Mouse (Mus musculus) limb, embryonic 14.5 days (tissue): ENCODE measurements around the gene Cutc. TPM values are rescaled to one million over a fixed set of nuclear protein-coding genes. Genes with fewer than 3 reads are reported as not detected.

Experiments
- ATAC-seq: fragments of 200-750 bp; cut with Nextera tagmentation; 2 replicates; pipeline ENCODE4 v1.8.0; 2017; ENCODE audit warnings: low read depth, moderate number of reproducible peaks, moderate TSS enrichment; ENCODE audit not compliant: low FRiP score
- DNase-seq: peaks from one replicate; pipeline ENCODE4 v3.0.0-alpha.2; 2015; ENCODE audit warnings: low spot score
- H3K27ac ChIP-seq: fragments of 300-500 bp; sonication (generic); replicated peaks from 2 replicates; pipeline ENCODE4 v1.5.1; 2014; ENCODE audit warnings: low read depth, mild to moderate bottlenecking, low read length, moderate library complexity, mixed read lengths
- H3K27me3 ChIP-seq: fragments of 300-500 bp; sonication (generic); 2 replicates; pipeline ENCODE4 v1.6.1; 2014; ENCODE audit warnings: low read length, mixed read lengths; ENCODE audit not compliant: control insufficient read depth, insufficient read depth
- H3K36me3 ChIP-seq: fragments of 300-500 bp; sonication (generic); 2 replicates; pipeline ENCODE4 v1.6.1; 2014; ENCODE audit warnings: mild to moderate bottlenecking, low read length, moderate library complexity, mixed read lengths; ENCODE audit not compliant: control insufficient read depth, insufficient read depth
- H3K4me1 ChIP-seq: fragments of 300-500 bp; sonication (generic); 2 replicates; pipeline ENCODE4 v1.6.1; 2014; ENCODE audit warnings: antibody characterized with exemption, low read length, mixed read lengths; ENCODE audit not compliant: control insufficient read depth, insufficient read depth
- H3K4me2 ChIP-seq: fragments of 300-500 bp; sonication (generic); replicated peaks from 2 replicates; pipeline ENCODE4 v1.6.1; 2014; ENCODE audit warnings: low read depth, mild to moderate bottlenecking, low read length, moderate library complexity; ENCODE audit not compliant: severe bottlenecking
- H3K4me3 ChIP-seq: fragments of 300-500 bp; sonication (generic); replicated peaks from 2 replicates; pipeline ENCODE4 v1.5.1; 2014; ENCODE audit warnings: low read length
- H3K9ac ChIP-seq: fragments of 300-500 bp; sonication (generic); 2 replicates; pipeline ENCODE4 v1.6.1; 2014; ENCODE audit warnings: mild to moderate bottlenecking, low read depth, low read length, moderate library complexity; ENCODE audit not compliant: severe bottlenecking
- H3K9me3 ChIP-seq: fragments of 300-500 bp; sonication (generic); 2 replicates; pipeline ENCODE4 v1.6.1; 2016; ENCODE audit warnings: low read length; ENCODE audit not compliant: control insufficient read depth
- POLR2A ChIP-seq: fragments of 200-500 bp; IDR thresholded peaks from 2 replicates; pipeline ENCODE4 v1.8.0; 2012; ENCODE audit warnings: inconsistent platforms, mild to moderate bottlenecking, moderate library complexity, borderline replicate concordance; ENCODE audit not compliant: insufficient read depth, insufficient read length; ENCODE audit errors: extremely low read depth
- WGBS: fragments of 180-500 bp; shearing (Covaris S2); extraction: QIAGEN DNeasy Blood & Tissue Kit; methylation state at CpG from one replicate; pipeline ENCODE4 v1.1.7; 2014; 5-methylcytosine and 5-hydroxymethylcytosine counted together
- polyA plus RNA-seq, 2 experiments: library from polyadenylated mRNA; depleted of rRNA in 1 of 2; stranded (reverse) in 1 of 2; unstranded in 1 of 2; fragments of >200 nt; fragmentation: Nextera tagmentation in 1 of 2; extraction: Ambion mirVana in 1 of 2; gene quantifications; 2 replicates each; pipeline versions ENCODE4 v1.2.1 to v1.2.3; 2012 to 2014

Gene Cutc
- polyA plus RNA-seq, 2 experiments = 8.2 to 13.0 TPM

DNA sequence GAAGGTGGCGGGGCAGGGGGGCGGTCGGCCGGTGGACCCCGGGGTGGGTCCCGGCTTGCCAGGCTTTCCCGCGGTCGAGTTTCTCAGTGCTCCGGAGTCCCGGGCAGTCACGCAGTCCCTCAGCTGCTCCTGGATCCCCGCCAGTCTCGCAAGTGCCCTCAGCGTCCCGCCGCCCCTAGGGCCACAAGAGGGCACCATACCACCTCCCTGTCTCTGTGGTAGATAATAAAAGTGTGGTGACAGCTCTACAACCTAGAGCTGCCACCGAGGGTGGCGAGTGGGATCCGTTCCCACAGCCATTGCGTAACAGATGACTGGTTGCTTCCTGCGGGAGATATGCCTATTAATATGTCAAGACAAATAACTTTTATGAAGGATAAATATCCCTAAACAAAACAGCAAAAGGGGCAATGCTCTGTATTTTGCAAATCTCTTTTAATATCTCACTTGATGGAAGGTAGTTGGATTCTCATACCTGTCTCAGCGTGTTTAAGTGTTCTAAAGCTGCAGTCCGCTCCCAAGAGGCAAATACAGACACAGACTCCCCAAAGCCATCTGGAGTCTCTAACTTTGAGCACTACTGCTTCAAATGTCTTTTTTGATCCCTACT is 535 bp downstream of the Cutc start:
- 0 out of 2 replicates have a peak, but pooled peaks cover 3% of the 10 kb centered on the region for H3K4me1 ChIP-seq

DNA sequence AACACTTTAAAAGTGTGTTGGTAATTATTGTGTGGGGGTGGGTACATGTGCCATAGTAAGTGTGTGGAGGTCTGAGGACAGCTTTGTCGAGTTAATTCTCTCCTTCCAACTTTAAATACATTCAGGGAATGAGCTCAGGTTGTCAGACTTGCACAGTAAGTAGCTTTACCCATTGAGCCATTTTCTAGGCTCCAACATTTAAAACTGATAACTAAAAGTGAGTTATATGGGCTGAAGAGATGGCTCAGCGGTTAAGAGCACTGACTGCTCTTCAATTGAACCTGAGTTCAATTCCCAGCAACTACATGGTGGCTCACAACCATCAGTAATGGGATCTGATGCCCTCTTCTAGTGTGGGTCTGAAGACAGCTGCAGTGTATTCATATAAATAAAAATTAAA is 1.4 kb downstream of the Cutc start:
- no peak overlapping the region for H3K9ac ChIP-seq
- peaks cover 8% of the 10 kb centered on the region for H3K36me3 ChIP-seq
- WGBS = 80% methylated on average over 2 of the region's 2 CpGs
- H3K4me3 ChIP-seq = no peak overlapping the region
- DNase-seq = no peak
- H3K9me3 ChIP-seq = no peaks in the 10 kb centered on the region
- H3K27me3 ChIP-seq = no peaks in the 10 kb centered on the region
- 0 out of 2 replicates have a peak, but pooled peaks cover 3% of the 10 kb centered on the region for H3K4me1 ChIP-seq
- ATAC-seq = no peak
- no peak overlapping the region for H3K27ac ChIP-seq
- no peak for TF ChIP-seq POLR2A
- no peak overlapping the region for H3K4me2 ChIP-seq

More for the DNA sequence above, 535 bp downstream of the Cutc start:
- Histone ChIP-seq H3K27me3 (no peaks in the 10 kb centered on the region), H3K4me2 (peak overlapping the region; percentile 55), H3K4me3 (peak overlapping the region; percentile 73), H3K36me3 (peaks cover 17% of the 10 kb centered on the region), H3K9me3 (no peaks in the 10 kb centered on the region), H3K27ac (peak overlapping the region; percentile 94), H3K9ac (peak overlapping the region; percentile 79)
- DNase-seq = peak; percentile 75
- WGBS = 2% methylated on average over 18 of the region's 24 CpGs
- no peak for TF ChIP-seq POLR2A
- ATAC-seq = peak; percentile 82

DNA sequence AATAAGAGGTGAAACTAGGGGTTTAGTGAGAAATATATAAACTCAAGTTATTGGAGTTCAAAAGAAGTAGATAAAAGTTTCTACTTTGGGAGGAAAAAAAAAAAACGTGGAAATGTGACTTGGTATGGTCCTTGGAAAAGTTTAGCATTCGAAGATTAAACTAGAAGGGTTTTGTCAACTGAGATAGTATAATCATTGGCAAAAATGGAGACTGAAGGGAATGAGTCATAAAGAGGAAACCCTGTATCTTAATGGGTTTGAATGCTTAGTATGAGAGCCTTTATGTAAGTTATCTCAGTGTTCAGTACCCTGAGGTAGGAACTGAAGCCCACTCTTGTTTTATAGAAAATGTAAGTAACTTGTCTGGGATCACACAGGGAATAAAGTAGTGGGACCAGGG is 2.1 kb downstream of the Cutc start:
- WGBS = 69% methylated on average over 2 of the region's 2 CpGs

DNA sequence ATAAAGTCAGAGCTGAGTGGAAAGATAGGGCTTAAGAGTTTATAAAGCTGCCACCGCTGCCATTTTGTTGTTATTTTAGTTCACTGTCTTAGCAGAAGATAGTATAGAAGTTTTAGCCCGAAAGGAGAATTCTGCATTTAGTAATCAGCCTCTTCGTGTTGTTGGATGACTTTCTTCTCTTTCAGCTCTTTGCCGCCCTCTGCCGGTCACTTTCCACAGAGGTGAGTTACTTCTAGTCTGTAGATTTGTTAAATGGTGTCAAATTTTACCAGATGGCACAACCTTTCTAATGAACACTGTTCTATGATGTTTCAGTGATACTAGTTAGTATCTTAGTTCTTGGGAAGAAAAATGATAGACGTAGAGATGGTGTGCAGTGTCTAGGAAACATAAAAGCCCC is 7.7 kb downstream of the Cutc start:
- Histone ChIP-seq H3K4me1 (no peaks in the 10 kb centered on the region), H3K27me3 (no peaks in the 10 kb centered on the region), H3K9me3 (no peaks in the 10 kb centered on the region), H3K4me2 (no peak overlapping the region), H3K36me3 (no peaks in the 10 kb centered on the region; the same call in 1 of the 2 replicates), H3K9ac (no peak overlapping the region), H3K27ac (no peak overlapping the region), H3K4me3 (no peak overlapping the region)
- peak; percentile 64 for DNase-seq
- no peak for ATAC-seq
- TF ChIP-seq POLR2A = no peak
- 23% methylated on average over 6 of the region's 6 CpGs for WGBS

More for the DNA sequence above, 2.1 kb downstream of the Cutc start:
- H3K36me3 ChIP-seq = peaks cover 5% of the 10 kb centered on the region
- ATAC-seq = no peak
- no peaks in the 10 kb centered on the region for H3K9me3 ChIP-seq
- no peak overlapping the region for H3K4me3 ChIP-seq
- no peak overlapping the region for H3K27ac ChIP-seq
- no peak for TF ChIP-seq POLR2A
- H3K4me2 ChIP-seq = no peak overlapping the region
- no peak for DNase-seq
- no peak overlapping the region for H3K9ac ChIP-seq
- H3K27me3 ChIP-seq = no peaks in the 10 kb centered on the region
- 0 out of 2 replicates have a peak, but pooled peaks cover 3% of the 10 kb centered on the region for H3K4me1 ChIP-seq

DNA sequence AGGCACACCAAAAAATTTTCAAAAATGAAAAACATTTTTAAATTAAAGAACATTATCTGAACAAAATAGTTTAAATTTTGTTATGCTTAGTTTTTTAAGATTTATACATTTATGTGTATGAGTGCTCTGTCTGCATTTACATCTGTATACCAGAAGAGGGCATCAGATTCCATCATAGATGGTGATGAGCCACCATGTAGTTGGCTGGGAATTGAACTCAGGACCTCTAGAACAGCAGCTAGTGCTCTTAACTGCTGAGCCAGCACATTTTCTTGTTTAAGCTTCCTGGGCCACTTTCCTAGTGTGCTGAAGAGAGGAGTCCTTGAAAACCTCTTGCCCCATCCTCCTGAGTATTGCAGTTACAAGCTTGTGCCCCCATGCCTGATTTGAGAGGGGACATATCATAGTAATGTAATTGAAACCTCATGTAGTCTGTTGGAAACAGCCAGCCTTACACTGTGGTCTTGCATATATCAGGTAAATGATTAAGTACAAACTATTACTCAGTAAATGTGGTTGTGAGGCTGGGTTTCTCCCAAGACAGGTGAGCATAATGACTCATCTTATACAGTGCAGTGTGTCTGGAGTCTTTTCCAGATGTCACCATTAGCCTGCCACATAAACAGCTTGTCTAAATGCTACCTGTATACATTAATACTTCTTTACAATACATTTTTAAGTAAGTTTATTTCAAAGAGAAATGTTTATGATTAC is 8.9 kb downstream of the Cutc start:
- Histone ChIP-seq H3K36me3 (no peaks in the 10 kb centered on the region; the same call in 1 of the 2 replicates), H3K4me3 (no peak overlapping the region), H3K27ac (no peak overlapping the region), H3K9me3 (no peaks in the 10 kb centered on the region), H3K4me2 (no peak overlapping the region), H3K9ac (no peak overlapping the region), H3K4me1 (no peaks in the 10 kb centered on the region), H3K27me3 (no peaks in the 10 kb centered on the region)
- ATAC-seq (no peak), DNase-seq (no peak)
- TF ChIP-seq POLR2A = no peak
